Mouse (Mus musculus) lung, postnatal 36 days (tissue): Measurements from ENCODE around the gene Radil.

Experiments used
- DNase-seq: peaks from one replicate; pipeline ENCODE4 v3.0.0; 2022; ENCODE audit warnings: mixed read lengths

Radil gene

GRCm38 (mm10) chr5:142537286-142537685 lies 13.6 kb downstream of the Radil start:
- peak; percentile 30 for DNase-seq

GRCm38 (mm10) chr5:142535388-142535787 lies 15.5 kb downstream of the Radil start:
- DNase-seq: no peak

- no peak for DNase-seq
Measured at GRCm38 (mm10) chr5:142529915-142530314, 21.0 kb downstream of the Radil start, which contains the start of gene Papolb. TSS of gene Papolb (minus strand) at chr5:142530076.

- peak; percentile 30 for DNase-seq
Measured at GRCm38 (mm10) chr5:142524711-142525464, 26.0 kb downstream of the Radil start.

GRCm38 (mm10) chr5:142521195-142521866 lies 29.6 kb downstream of the Radil start:
- DNase-seq: no peak

- no peak for DNase-seq
Measured at GRCm38 (mm10) chr5:142520360-142520759, 30.5 kb downstream of the Radil start.

- DNase-seq: no peak
Measured at GRCm38 (mm10) chr5:142518973-142519372, 31.9 kb downstream of the Radil start.

- DNase-seq: no peak
Measured at GRCm38 (mm10) chr5:142512112-142512511, 38.8 kb downstream of the Radil start.

DNA sequence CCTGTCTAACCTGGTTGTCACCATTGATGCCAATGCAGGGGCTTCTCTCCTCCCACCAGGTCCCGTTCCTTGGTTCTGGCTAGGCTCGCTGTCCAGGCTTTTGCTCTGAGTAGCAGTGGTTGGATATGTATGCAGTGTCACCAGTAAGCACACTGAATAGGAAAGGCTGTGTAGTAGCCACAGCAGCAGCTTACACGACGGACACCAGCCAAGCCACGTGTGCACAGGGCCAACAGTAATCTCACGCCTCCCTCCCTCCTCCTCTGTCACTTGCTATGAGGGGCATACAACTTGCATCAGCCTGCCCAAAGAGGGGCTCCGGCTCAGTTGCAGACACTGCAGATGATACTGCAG lies 40.9 kb downstream of the Radil start:
- no peak for DNase-seq

GRCm38 (mm10) chr5:142509141-142510060 lies 41.5 kb downstream of the Radil start:
- peak; percentile 57 for DNase-seq

- peak; percentile 20 for DNase-seq
Measured at GRCm38 (mm10) chr5:142505695-142506423, 45.0 kb downstream of the Radil start.

GRCm38 (mm10) chr5:142504175-142504574 lies 46.7 kb downstream of the Radil start:
- DNase-seq: no peak

DNA sequence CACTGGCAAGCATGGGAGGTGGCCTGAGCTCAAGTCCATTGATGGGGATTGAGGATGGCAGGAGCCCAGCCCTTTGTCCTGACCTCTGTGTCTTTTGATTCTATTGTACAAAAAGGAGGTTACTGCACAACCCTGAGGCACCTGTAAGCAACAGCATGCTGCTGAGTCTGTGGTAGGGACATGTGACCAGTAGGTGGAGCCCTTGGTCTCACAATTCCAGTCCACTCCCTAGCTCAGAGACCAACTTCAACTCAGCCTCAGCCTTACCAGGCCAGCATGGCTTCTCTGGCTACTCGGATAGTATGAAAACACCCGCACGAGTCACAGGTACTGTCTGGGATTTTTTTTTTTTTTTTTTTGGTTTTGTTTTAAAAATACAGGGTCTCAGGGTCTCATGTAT lies 48.5 kb downstream of the Radil start:
- peak; percentile 94 for DNase-seq

- no peak for DNase-seq
Measured at GRCm38 (mm10) chr5:142500918-142501317, 50.0 kb downstream of the Radil start.

DNA sequence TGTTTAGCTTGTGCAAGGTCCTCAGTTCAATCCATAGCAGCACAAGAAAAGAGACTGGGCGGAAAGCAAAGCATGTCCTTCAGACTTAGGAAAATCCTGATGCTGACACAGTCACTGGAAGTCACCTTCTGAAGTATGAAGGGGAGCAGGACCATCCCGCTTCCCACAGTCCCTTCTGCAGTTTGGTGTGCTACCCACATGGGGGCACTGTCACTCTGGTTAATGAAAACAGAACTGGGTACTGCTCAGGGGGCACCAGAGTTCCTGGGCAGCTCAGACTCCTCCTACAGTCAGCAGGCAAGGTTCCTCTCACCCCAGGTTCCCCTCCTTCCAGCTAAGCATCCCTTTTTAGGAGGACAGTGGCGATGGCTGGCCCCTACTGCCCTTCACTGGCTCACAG lies 51.9 kb downstream of the Radil start:
- peak; percentile 34 for DNase-seq

GRCm38 (mm10) chr5:142495321-142496096 lies 55.4 kb downstream of the Radil start:
- no peak for DNase-seq

DNA sequence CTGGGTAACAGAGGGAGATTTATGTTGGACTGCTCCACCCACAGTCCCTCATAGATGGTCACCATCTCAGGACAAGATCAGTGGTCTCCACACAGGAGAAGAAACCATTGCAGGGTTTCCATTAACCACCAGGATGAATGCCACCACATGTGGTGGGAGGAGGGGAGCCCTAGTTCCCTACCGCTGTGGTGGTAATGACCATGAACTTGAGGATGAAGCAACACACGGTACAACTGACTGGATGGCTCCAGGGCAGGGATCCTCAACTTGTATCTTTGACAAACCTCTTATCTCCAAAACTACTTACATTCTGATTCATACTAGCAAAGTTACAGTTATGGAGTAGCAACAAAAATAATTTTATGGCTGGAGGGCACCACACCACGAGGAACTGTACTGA lies 57.6 kb downstream of the Radil start:
- no peak for DNase-seq

- DNase-seq: no peak
Measured at GRCm38 (mm10) chr5:142489955-142490707, 60.8 kb downstream of the Radil start.

DNA sequence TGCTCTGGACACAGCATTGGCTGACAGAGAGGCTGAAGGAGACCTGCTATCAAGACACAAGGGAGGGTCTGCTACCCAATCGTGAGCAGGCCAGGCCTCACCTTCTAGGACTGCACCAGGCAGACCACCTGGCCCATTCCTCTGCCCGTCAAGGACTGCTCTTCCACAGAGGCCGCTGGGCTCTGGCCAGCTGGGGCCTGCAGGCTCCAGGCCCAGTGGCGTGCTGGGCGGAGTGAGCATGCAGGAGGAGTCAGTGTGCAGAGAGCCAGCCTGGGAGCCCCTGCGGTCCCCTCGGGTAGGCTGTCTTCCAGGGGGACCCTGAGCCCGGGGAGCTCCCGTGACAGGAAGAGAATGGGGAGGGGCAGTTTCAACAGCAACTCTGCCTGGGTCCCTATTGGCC lies 64.2 kb downstream of the Radil start:
- DNase-seq: no peak

- DNase-seq: no peak
Measured at GRCm38 (mm10) chr5:142483581-142483980, 67.3 kb downstream of the Radil start.

DNA sequence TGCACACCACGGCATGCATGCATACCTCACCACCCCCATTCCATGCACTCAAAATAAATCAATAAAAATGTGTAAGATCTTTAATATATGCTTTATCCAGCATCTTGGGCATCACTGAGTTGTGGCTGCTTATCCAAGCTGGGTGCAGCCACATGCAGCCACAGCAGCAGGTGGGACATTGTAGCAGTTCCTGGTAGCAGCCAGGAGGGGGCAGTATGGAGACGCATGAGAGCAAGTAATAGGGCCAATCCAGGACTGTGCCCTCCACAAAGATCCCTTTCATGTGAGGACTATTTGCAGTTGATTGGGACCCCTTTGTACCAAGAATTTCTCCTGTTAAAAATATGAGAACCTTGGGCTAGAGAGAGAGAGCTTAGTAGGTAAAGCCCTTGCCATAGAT lies 68.4 kb downstream of the Radil start:
- peak; percentile 49 for DNase-seq
